Mouse (Mus musculus): ENCODE measurements around the gene Tlr5. TPM values are rescaled to one million over a fixed set of nuclear protein-coding genes. Genes with fewer than 3 reads are reported as not detected.

The Tlr5 gene
- total and polyA plus RNA-seq, 3 experiments: not detected

- H3K79me2 ChIP-seq (replicated peaks; ENCODE audit: control insufficient read depth, extremely low read depth, insufficient read depth, poor library complexity, severe bottlenecking): no peaks in the 10 kb centered on the region
- no peak for DNase-seq (ENCODE audit: extremely low read depth)
- TF ChIP-seq HCFC1 (IDR thresholded peaks at IDR 0.05; ENCODE audit: low read depth, low read length) (no peak), RCOR1 (conservative IDR thresholded peaks at IDR 0.05; ENCODE audit: low read depth, low read length) (no peak), EP300 (IDR thresholded peaks at IDR 0.05; ENCODE audit: low read length) (no peak), GABPA (IDR thresholded peaks at IDR 0.05; ENCODE audit: insufficient replicate concordance, low read depth, low read length) (no peak), CTCF (conservative IDR thresholded peaks at IDR 0.05 in 1 of 2, IDR thresholded peaks at IDR 0.05 in 1 of 2; ENCODE audit: low read depth in 2 of 2, low read length in 2 of 2) (no peak), POLR2A (IDR thresholded peaks at IDR 0.05; ENCODE audit: low read depth, low read length) (no peak), TBP (conservative IDR thresholded peaks at IDR 0.05; ENCODE audit: low read depth, low read length) (no peak), MXI1 (IDR thresholded peaks at IDR 0.05; ENCODE audit: low read depth, low read length) (no peak), MAX (IDR thresholded peaks at IDR 0.05; ENCODE audit: low read length) (no peak), POLR2AphosphoS2 (IDR thresholded peaks at IDR 0.05; ENCODE audit: low read depth, low read length) (no peak), MYC (IDR thresholded peaks at IDR 0.05; ENCODE audit: low read depth, low read length) (no peak), ZMIZ1 (IDR thresholded peaks at IDR 0.05; ENCODE audit: low read depth, low read length) (no peak), JUND (conservative IDR thresholded peaks at IDR 0.05; ENCODE audit: low read depth, low read length) (no peak), SMC3 (IDR thresholded peaks at IDR 0.05; ENCODE audit: low read depth, low read length) (no peak), NELFE (IDR thresholded peaks at IDR 0.05; ENCODE audit: low read depth, low read length) (no peak), E2F4 (IDR thresholded peaks at IDR 0.05; ENCODE audit: insufficient replicate concordance, low read depth, low read length) (no peak), MAFK (IDR thresholded peaks at IDR 0.05; ENCODE audit: insufficient replicate concordance, low read length) (no peak), ZC3H11A (IDR thresholded peaks at IDR 0.05; ENCODE audit: low read depth, low read length) (no peak), MAZ (IDR thresholded peaks at IDR 0.05; ENCODE audit: low read depth, low read length) (no peak), UBTF (IDR thresholded peaks at IDR 0.05; ENCODE audit: low read depth, low read length) (no peak)
- dilution Hi-C loops (cut with MboI; ENCODE audit: extremely low pct_ligation_motif_present, extremely low pct_unique_long_range_greater_than_20kb, low sequenced_read_pairs) (no loop called here), in situ Hi-C loops (cut with MboI; ENCODE audit: low pct_ligation_motif_present, low pct_unique_long_range_greater_than_20kb, low sequenced_read_pairs) (no loop called here)
- no peak overlapping the region for H3K4me3 ChIP-seq (replicated peaks in 1 of 3; ENCODE audit: low read depth in 2 of 3, low read length in 2 of 3, poor library complexity in 1 of 3)
- no peaks in the 10 kb centered on the region for H3K9me3 ChIP-seq (replicated peaks; ENCODE audit: low read length)
- peaks cover 5% of the 10 kb centered on the region for H3K27me3 ChIP-seq (replicated peaks)
- H3K4me2 ChIP-seq (ENCODE audit: insufficient read depth, low read depth, poor library complexity, severe bottlenecking): no peak overlapping the region
- no peaks in the 10 kb centered on the region for H3K36me3 ChIP-seq (replicated peaks in 1 of 2; ENCODE audit: control insufficient read depth in 1 of 2, insufficient read depth in 1 of 2, low read length in 1 of 2)
- no peak overlapping the region for H3K9ac ChIP-seq (ENCODE audit: insufficient read depth, low read depth)
- no peak overlapping the region for H3K27ac ChIP-seq (ENCODE audit: insufficient read depth, low read depth)
- peaks cover 0 to 10% of the 10 kb centered on the region in 2 experiments; a peak in 1 of 4 replicates for H3K4me1 ChIP-seq (ENCODE audit: control insufficient read depth in 1 of 2, insufficient read depth in 2 of 2)
These were observed 9.9 kb upstream of the Tlr5 start for GRCm38 (mm10) chr1:182944638-182945037.

DNA sequence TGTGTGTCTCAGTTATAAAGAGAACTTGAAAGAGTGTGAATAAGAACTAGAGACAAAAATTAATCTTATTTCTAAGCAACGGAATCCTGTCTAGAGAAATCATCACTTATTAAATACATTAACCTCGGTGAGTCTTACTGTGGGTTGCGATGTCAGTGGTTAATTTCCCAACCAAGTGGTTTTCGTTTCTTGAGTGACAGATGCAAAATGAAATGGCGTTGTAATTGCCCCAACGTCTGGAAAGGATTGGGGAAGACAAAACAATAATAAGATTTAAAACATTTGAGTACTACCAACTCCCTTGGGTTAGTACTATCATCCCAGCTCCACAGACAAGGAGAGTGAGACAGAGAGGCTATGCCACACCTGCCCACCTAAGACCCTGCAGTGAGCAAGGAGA, 9.0 kb upstream of the Tlr5 start:
- no peak for DNase-seq (ENCODE audit: extremely low read depth)
- H3K9ac ChIP-seq (ENCODE audit: insufficient read depth, low read depth): no peak overlapping the region
- H3K27ac ChIP-seq (ENCODE audit: insufficient read depth, low read depth): no peak overlapping the region
- H3K4me2 ChIP-seq (ENCODE audit: insufficient read depth, low read depth, poor library complexity, severe bottlenecking): no peak overlapping the region
- TF ChIP-seq BHLHE40 (IDR thresholded peaks at IDR 0.05; ENCODE audit: low read depth, low read length): no peak
- no peak for TF ChIP-seq CHD2 (IDR thresholded peaks at IDR 0.05; ENCODE audit: low read length)
- TF ChIP-seq EP300 (IDR thresholded peaks at IDR 0.05; ENCODE audit: low read length): no peak
- H3K79me2 ChIP-seq (replicated peaks; ENCODE audit: control insufficient read depth, extremely low read depth, insufficient read depth, poor library complexity, severe bottlenecking): no peaks in the 10 kb centered on the region
- H3K4me1 ChIP-seq (ENCODE audit: control insufficient read depth in 1 of 2, insufficient read depth in 2 of 2): peaks cover 0 to 10% of the 10 kb centered on the region in 2 experiments; a peak in 1 of 4 replicates
- H3K4me3 ChIP-seq (replicated peaks in 1 of 3; ENCODE audit: low read depth in 2 of 3, low read length in 2 of 3, poor library complexity in 1 of 3): no peak overlapping the region
- H3K36me3 ChIP-seq (replicated peaks in 1 of 2; ENCODE audit: control insufficient read depth in 1 of 2, insufficient read depth in 1 of 2, low read length in 1 of 2): no peaks in the 10 kb centered on the region
- no peaks in the 10 kb centered on the region for H3K9me3 ChIP-seq (replicated peaks; ENCODE audit: low read length)
- peaks cover 6% of the 10 kb centered on the region for H3K27me3 ChIP-seq (replicated peaks)
- in situ Hi-C loops (cut with MboI; ENCODE audit: low pct_ligation_motif_present, low pct_unique_long_range_greater_than_20kb, low sequenced_read_pairs) (no loop called here), dilution Hi-C loops (cut with MboI; ENCODE audit: extremely low pct_ligation_motif_present, extremely low pct_unique_long_range_greater_than_20kb, low sequenced_read_pairs) (no loop called here)

Data from CH12.LX (cell line).